Mouse (Mus musculus): ENCODE measurements around the gene Psmd3.

DNA sequence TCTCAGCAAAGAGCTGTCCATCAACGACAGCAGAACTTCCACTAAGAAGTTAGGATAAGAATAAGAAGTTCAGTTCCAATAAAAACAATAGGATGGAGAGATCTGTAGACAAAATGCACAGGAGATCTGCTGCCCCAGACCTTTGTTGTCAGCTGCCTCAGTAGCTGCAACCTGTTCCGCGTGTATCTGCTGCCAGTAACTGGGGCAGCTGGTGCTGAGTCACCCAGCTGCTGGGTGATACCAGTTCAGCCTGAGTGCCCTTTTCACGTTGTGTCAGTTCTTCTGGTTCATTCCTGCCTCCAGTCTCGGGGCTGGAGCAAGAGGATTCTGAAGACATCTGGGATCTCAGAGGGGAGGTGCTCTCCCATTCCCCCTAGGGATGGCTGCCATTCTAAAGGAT lies 10.5 kb upstream of the Psmd3 start:
- TF ChIP-seq POLR2A (IDR thresholded peaks at IDR 0.05; ENCODE audit: borderline replicate concordance, control insufficient read depth, low read depth, low read length) (no peak), CTCF (IDR thresholded peaks at IDR 0.05; ENCODE audit: control insufficient read depth, insufficient read depth, low read length) (no peak)

All from bone marrow, adult 2 months (tissue).